Mouse (Mus musculus) heart, adult 10 weeks (tissue): ENCODE results near the gene Chrnb2. TPM values are rescaled to one million over a fixed set of nuclear protein-coding genes. Genes with fewer than 3 reads are reported as not detected.

ENCODE experiments used
- polyA plus RNA-seq: library from polyadenylated mRNA; stranded (reverse); fragments of 350-450 nt; fragmentation: Illumina TruSeq; extraction: RNeasy Lipid Tissue Mini Kit (QIAGEN cat#74804); gene quantifications from one replicate; pipeline ENCODE4 v1.2.3, GENCODE M21; 2014; ENCODE audit warnings: low read depth, low replicate concordance

The Chrnb2 gene
- 0.21 TPM for polyA plus RNA-seq

GRCm38 (mm10) chr3:89764119-89764724 lies at the start of gene Chrnb2:
Chrnb2 (minus strand) TSS chr3:89764632.

GRCm38 (mm10) chr3:89772968-89773709 lies 8.7 kb upstream of the Chrnb2 start, which contains the start of gene Ube2q1:
Ube2q1 (plus strand) TSS chr3:89773616.

GRCm38 (mm10) chr3:89714359-89715206 lies 49.8 kb downstream of the Chrnb2 start, which contains the start of gene Adar:
Adar (plus strand) TSS chr3:89715022.

Other genes starting within 250 kb of the Chrnb2 start
- 1.3 TPM for gene Kcnn3, start 244.5 kb downstream of the Chrnb2 start, polyA plus RNA-seq
- 12.4 TPM for gene Adar, start 49.6 kb downstream of the Chrnb2 start, polyA plus RNA-seq
- gene Ube2q1, start 9.0 kb upstream of the Chrnb2 start, polyA plus RNA-seq, result 38.6 TPM
- 8.7 TPM for gene She, start 66.7 kb upstream of the Chrnb2 start, polyA plus RNA-seq
- gene Il6ra, start 148.6 kb upstream of the Chrnb2 start, polyA plus RNA-seq, result 2.0 TPM
- 15.7 TPM for gene Atp8b2, start 198.9 kb upstream of the Chrnb2 start, polyA plus RNA-seq
- gene Hax1, start 234.1 kb upstream of the Chrnb2 start, polyA plus RNA-seq, result 41.9 TPM